Mouse (Mus musculus): ENCODE results near the gene Creld2. TPM values are rescaled to one million over a fixed set of nuclear protein-coding genes. Genes with fewer than 3 reads are reported as not detected.

Gene Creld2
- polyA plus RNA-seq, 1 experiment, result 106 TPM

GRCm38 (mm10) chr15:88866934-88867356 is 47.5 kb downstream of the Creld2 start:
- DNase-seq (ENCODE audit: low read depth), result no peak

- no peak for DNase-seq (ENCODE audit: low read depth)
Measured at GRCm38 (mm10) chr15:88867368-88868023, 48.0 kb downstream of the Creld2 start.

GRCm38 (mm10) chr15:88868024-88868742 is 48.7 kb downstream of the Creld2 start:
- no peak for DNase-seq (ENCODE audit: low read depth)

GRCm38 (mm10) chr15:88870418-88871185 is 51.2 kb downstream of the Creld2 start:
- no peak for DNase-seq (ENCODE audit: low read depth)

GRCm38 (mm10) chr15:88874061-88874460 is 54.6 kb downstream of the Creld2 start:
- DNase-seq (ENCODE audit: low read depth), result no peak

GRCm38 (mm10) chr15:88874477-88874876 is 55.0 kb downstream of the Creld2 start:
- no peak for DNase-seq (ENCODE audit: low read depth)

- no peak for DNase-seq (ENCODE audit: low read depth)
Measured at GRCm38 (mm10) chr15:88875625-88876081, 56.2 kb downstream of the Creld2 start.

Other genes with a start within 250 kb of the Creld2 start
- 0.57 and 1.2 TPM in 2 replicates for gene Zdhhc25, start 219.3 kb upstream of the Creld2 start, polyA plus RNA-seq (2012; rRNA removed)
- 12.9 and 21.2 TPM in 2 replicates for gene Brd1, start 85.4 kb upstream of the Creld2 start, polyA plus RNA-seq (2012; rRNA removed)
- 5.2 and 6.3 TPM in 2 replicates for gene Zbed4, start 68.0 kb upstream of the Creld2 start, polyA plus RNA-seq (2012; rRNA removed)
- 17.9 and 19.6 TPM in 2 replicates for gene Alg12, start 328 bp upstream of the Creld2 start, polyA plus RNA-seq (2012; rRNA removed)
- 51.8 and 58.9 TPM in 2 replicates for gene Pim3, start 42.5 kb downstream of the Creld2 start, polyA plus RNA-seq (2012; rRNA removed)
- 0.45 and 0.82 TPM in 2 replicates for gene Ttll8, start 134.8 kb downstream of the Creld2 start, polyA plus RNA-seq (2012; rRNA removed)
- 0.26 and 0.70 TPM in 2 replicates for gene Mlc1, start 159.4 kb downstream of the Creld2 start, polyA plus RNA-seq (2012; rRNA removed)
- 0.11 and 0.15 TPM in 2 replicates for gene Mov10l1, start 163.3 kb downstream of the Creld2 start, polyA plus RNA-seq (2012; rRNA removed)
- gene Panx2, start 240.1 kb downstream of the Creld2 start, polyA plus RNA-seq (2012; rRNA removed), result 2.7 and 4.4 TPM in 2 replicates

Measured in gonadal fat pad, adult 2 months (tissue).